Mouse (Mus musculus) testis, adult 2 months (tissue): ENCODE measurements around the gene Efcab14.

Experiments used
- CTCF ChIP-seq: fragments of 200-500 bp; IDR thresholded peaks from 2 replicates; pipeline ENCODE4 v1.5.1; 2012; ENCODE audit warnings: low read depth, mild to moderate bottlenecking, inconsistent platforms, low read length, moderate library complexity; ENCODE audit not compliant: control insufficient read depth, insufficient read depth, insufficient replicate concordance
- POLR2A ChIP-seq: fragments of 200-500 bp; IDR thresholded peaks from 2 replicates; pipeline ENCODE4 v1.6.1; 2012; ENCODE audit warnings: low read depth, mild to moderate bottlenecking, inconsistent platforms, low read length, moderate library complexity; ENCODE audit not compliant: control insufficient read depth

DNA sequence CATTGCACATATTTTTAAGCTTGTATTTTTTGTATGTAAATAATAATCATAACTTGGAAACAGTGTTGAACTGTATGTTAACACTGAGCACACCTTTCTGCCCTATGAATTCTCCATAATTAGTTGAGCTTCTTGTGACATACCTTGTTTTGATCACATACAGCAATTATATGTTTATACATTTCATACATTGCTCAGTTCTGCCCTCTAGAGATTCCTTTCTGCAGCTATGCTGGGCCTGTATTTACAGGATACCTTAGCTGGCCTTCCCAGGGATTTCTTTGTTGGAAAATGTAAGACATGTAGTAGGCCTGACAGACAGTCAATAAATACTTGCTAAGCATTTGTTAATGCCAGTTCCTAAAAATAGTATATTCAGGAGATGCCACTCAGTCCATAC is 5.1 kb downstream of the Efcab14 start:
- no peak for TF ChIP-seq POLR2A
- no peak for TF ChIP-seq CTCF
